Mouse (Mus musculus): Measurements from ENCODE around the gene Efna1.

Gene Efna1

DNA sequence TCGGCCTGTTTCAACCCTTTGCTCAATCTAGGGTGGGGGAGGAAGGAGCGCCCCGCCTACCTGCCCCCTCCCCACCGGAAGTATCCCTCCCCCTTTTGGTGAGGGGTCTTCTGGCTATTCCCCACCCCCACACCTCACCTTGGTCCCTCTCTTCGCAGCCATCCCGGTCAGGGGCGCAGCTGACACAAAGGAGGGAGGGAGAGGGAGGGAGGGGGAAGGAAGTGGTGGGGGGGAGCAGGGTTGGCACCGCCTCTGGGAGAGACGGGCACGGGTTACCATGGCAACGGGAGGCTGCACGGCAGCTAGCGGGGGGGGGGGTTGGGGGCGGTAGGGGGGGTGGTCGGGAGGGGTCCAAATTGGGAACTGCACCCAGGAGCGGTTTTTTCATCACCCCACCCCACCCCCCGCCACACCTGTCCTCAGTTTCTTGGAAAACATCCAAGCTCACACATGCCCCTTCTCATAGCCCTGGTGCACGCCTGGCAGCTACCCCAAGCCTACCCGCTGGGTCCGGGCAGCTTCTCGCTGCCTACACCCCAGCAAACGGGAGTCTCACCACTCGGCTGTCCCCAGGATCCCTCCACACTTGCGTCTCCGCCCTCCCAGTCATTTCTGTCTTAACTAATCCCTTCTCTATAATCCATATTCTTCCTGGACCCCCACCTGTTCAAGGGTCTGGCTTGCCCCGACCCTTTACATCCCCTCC, 35.8 kb downstream of the Efna1 start:
- no peak for DNase-seq (ENCODE audit: low read depth, low spot score)

DNA sequence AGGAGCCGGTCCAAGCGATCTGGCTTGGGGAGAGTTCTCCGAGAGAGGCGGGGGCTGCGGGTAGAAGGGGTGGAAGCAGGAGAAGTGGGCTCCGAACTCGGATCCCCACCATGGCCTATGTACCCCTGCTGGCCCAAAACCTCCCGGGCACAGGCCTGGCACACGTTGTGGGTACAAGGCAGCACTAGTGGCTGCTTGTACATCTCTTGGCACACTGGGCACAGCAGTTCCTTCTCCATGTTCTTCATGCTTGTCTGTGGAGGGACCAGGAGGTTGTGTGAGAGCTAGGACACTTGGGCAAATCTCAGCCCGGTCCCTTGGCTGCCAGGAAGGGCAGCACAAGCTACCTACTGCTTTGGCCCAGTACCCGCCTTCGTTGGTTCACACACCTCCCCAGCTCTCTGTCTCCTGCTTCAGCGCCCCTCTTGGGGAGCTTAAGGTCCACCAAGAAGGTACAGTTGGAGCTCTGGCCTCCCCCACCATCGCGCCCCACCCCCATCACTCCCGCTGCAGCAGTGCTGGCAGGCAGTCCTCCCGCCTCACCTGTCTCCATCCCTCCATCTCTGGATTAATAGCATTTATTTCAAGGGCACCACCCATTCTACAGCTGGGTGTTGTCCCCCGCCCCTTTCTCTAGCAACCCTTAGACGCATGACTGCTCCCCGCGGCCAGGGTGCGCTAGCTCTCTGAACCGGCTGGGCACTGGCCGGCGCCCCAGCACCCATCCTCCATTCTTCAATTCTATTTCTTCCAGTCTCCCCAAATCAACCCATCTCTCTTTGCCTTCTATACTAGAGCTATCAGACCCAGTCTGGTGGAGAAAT, 36.6 kb downstream of the Efna1 start:
- DNase-seq (ENCODE audit: low read depth, low spot score), result no peak

DNA sequence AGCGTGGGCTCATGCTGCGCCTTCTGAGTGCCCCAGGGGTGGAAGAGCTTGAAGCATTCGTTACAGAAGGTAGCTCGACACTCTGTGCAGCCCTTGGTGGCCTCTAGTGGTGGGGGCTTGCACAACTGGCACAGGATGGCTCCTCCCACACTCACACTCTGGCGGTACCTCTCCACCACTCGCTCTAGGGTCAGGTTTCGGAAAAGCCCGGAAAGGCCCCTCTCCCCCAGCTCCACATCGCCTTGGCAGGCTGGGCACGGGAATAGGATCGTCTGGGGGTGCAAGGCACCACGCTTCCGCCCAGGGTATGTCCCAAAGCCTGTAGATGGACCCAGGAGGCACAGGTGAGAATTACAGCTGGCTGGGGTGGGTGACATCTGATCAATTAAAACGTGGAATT, 37.3 kb downstream of the Efna1 start:
- DNase-seq (ENCODE audit: low read depth, low spot score), result no peak

DNA sequence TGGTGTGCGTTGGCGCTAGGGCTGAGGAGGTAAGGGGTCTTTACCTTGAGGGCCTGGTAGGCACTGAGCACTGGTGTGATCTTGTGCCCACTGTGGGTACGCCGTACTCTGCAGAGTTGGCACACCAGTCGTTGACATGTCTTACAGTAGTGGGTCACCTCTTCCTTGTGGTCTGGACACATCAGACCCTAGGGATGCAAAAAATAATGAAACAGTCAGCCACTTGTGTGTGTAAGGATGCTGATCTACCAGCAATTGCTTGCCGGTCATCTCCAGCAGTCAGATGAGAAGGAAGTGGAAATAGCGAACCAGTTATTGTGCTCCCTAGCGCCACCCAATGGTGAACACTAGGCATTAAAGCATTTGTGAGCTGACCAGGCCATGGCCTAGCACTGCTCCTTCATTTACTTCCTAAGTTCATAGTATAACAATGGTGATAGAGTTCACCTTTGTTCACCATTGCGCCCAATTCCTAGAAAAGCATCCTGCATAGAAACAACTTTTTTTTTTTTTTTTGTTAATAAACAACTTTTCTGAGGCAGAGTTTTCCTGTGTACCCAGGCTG, 38.5 kb downstream of the Efna1 start:
- no peak for DNase-seq (ENCODE audit: low read depth, low spot score)

DNA sequence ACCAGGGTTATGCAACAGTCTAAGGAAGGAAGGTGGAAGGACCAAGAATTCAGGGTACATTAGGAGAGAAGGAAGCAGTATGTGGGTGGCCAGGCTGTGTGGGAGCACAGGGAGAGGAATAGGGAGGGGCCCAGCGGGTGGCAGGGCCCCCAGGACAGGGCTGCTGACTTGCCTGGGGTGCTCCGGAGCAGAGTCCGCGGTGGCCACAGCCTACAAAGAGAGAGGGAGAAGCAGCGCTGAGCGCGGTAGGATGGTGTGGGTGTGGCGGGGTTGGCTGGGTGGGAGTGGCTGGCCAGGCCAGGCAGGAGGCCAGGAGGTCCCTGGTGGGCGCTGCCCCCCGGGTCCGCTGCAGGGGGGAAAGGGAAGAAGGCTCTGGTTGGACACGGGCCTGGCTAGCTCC, 42.4 kb downstream of the Efna1 start:
- no peak for DNase-seq (ENCODE audit: low read depth, low spot score)

DNA sequence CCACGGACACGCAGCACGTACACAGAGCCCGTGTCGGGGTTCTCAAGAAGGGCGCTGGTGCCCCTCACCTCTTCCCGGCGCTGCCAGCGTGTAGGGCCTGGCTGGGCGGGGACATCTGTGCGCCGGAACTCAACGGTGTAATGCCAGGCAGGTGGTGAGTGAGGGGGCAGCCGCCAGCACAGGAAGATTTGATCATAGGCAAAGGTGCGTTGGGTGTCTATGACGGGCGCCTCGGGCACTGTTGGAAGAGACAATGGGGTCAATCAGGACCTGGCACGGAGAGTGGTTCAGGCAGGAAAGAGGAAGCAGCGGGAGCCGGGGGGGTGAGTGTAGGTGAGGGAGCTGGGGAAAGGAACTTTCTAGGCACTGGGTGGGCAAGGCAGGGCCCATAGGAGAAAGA, 43.3 kb downstream of the Efna1 start:
- no peak for DNase-seq (ENCODE audit: low read depth, low spot score)

DNA sequence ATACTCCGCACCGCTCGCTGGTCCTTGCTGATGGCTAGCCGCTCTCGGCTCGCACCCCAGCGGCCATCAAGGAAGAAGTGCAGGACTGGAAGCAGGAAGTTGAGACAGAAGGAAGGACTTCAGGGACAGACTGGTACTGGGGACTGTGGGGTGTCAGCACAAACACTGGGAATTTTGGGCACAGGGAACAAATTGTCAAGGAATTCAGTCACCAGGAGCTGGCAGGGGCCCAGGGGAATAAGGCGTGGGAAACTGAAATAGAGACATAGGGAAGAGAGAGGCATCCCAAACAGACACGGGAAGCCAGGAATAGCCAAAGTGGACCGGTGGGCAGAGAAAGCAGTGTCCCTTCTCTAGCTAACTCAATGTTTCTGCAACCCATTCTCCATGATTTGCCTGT, 44.4 kb downstream of the Efna1 start:
- DNase-seq (ENCODE audit: low read depth, low spot score), result no peak

DNA sequence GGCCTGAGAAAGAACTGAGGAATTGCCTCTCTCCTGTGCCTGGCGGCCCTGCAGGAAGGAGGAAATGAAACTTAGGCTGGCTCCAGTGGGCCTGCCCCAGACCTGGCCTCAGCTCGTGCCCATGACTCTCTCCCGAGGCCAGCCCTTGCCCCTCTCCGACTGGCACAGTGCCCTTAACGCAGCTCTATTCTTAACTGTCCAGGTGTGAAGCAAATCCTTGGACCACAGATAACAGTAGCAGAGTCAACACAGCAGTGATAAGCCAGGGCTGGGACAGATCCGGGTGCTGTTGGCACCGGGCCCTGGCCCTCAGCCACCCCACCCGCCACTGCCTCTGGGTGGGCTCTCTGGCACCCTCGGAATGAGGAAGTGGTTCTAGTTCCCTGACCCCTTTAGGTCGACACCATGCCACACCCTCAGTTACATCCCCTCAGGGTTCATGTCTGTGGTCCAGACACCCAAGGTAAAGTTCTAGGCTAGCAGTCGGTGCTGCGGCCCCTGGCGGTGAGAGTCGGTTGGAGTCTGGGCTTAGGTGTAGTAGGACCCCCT, 47.3 kb downstream of the Efna1 start:
- no peak for DNase-seq (ENCODE audit: low read depth, low spot score)

DNA sequence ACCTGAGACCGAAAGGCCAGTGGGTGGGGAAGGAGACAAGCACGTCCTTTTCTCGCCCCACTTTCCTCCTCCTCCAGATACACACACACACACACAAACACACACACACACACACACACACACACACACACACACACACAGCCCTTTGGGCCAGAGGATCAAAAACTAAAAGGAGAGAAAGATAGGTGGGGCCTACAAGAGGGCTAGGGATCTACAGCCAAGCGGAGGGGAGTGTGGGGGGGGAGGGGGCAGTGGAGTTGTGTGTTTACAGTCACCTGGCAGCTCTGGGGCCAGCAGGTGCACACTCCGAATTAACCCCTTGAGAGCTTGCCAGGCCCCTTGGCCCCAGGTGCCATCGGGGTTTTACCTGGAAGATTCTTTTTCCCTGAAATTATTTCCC, 48.3 kb downstream of the Efna1 start:
- no peak for DNase-seq (ENCODE audit: low read depth, low spot score)

DNA sequence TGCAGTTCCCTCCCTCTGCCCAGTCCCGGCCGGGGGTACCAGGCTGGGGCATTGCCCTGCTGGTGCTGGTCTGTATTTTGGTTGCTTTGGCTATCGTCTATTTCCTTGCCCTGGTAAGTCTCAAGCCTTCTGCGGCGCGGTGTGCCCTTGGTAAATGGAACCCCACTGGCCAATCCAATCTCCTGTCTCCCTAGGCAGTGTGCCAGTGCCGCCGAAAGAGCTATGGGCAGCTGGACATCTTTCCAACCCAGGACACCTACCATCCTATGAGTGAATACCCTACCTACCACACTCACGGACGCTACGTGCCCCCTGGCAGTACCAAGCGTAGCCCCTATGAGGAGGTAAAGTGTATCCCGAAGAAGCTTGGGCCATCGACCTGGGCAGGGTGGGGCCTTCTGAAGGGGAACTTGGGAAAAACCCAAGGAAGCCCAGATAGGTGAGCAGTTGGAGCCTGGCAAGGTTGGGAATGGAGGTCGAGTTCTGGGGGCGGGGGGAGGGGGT, 49.1 kb downstream of the Efna1 start:
- DNase-seq (ENCODE audit: low read depth, low spot score), result no peak

DNA sequence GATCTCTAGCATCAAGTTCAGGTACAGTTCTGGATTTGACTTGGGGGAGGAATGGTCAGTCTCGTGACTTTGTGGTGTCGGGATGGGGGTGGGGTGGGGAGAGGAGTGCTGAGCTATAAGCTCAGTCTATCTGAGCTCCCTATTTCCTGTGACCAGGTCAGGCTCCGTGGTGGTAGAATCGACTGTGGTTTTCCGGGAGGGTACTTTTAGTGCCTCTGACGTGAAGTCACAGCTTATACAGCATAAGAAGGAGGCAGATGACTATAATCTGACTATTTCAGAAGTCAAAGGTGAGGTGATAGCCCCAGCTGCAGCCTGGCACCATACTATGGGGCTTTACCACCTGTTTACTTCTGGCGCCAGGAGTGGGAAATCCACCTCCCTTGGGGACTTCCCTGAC, 49.6 kb downstream of the Efna1 start:
- no peak for DNase-seq (ENCODE audit: low read depth, low spot score)

DNA sequence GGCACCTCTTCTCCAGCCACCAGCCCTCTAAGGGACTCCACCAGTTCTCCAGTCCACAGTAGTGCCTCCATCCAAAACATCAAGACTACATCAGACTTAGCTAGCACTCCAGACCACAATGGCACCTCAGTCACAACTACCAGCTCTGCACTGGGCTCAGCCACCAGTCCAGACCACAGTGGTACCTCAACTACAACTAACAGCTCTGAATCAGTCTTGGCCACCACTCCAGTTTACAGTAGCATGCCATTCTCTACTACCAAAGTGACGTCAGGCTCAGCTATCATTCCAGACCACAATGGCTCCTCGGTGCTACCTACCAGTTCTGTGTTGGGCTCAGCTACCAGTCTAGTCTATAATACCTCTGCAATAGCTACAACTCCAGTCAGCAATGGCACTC, 50.4 kb downstream of the Efna1 start:
- DNase-seq (ENCODE audit: low read depth, low spot score), result no peak

DNA sequence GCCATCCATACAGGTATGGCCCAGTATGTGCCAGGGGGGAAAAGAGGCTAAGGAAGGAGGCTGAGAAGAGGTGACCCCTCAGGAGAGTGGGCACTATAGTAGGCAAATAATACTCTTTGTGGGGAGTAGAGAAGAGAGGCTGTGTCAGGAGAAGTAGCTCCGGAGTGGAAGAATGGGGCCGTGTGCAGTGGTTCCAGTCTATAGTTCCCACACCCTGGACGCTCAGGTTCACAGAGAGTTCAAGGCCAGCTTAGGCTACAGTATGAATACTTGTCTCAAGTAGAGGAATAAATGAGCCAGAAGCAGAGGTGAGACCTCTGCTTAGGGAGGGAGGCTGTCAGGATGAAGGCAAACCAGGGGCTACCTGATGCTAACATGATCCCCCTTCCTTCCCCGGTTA, 51.7 kb downstream of the Efna1 start:
- DNase-seq (ENCODE audit: low read depth, low spot score), result no peak

DNA sequence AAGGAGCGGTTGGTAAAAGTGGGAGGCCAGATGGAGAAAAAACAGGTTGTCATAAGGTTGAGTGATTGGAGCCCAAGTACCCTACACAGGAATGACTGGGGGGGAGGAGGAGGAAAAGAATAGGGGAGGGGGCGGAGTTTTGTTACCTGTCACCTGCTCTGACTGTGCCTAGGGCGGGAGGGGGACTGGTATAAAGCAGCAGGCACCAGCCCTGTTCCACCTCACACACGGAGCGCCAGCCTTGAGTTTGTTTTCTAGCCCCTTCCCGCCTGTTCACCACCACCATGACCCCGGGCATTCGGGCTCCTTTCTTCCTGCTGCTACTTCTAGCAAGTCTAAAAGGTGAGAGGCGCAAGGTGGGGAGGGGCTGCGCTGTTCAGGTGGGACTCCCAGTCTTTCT, 52.1 kb downstream of the Efna1 start, which contains the start of gene Muc1:
Muc1 (plus strand) TSS at position 222 of the 400 bp plus-strand sequence.
- no peak for DNase-seq (ENCODE audit: low read depth, low spot score)

DNA sequence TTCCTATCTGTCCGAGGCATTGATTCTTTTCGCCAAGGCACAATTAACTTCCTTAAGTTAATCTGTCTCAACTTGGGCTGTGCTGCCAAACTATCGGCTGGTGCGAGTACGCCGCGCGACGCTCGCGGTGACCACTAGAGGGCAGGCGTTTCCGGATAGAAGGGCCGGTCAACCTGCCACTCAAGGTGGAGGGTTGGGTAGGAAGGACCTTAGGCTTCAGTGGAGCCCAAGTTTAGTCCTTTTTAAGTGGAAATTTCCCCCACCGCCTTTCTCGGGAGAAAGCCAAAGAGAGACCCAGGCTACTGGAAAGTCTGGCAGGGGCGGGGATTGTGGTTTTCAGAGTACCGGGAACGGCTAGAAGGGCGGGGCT, 52.8 kb downstream of the Efna1 start:
- peak; percentile 62 for DNase-seq (ENCODE audit: low read depth, low spot score)

DNA sequence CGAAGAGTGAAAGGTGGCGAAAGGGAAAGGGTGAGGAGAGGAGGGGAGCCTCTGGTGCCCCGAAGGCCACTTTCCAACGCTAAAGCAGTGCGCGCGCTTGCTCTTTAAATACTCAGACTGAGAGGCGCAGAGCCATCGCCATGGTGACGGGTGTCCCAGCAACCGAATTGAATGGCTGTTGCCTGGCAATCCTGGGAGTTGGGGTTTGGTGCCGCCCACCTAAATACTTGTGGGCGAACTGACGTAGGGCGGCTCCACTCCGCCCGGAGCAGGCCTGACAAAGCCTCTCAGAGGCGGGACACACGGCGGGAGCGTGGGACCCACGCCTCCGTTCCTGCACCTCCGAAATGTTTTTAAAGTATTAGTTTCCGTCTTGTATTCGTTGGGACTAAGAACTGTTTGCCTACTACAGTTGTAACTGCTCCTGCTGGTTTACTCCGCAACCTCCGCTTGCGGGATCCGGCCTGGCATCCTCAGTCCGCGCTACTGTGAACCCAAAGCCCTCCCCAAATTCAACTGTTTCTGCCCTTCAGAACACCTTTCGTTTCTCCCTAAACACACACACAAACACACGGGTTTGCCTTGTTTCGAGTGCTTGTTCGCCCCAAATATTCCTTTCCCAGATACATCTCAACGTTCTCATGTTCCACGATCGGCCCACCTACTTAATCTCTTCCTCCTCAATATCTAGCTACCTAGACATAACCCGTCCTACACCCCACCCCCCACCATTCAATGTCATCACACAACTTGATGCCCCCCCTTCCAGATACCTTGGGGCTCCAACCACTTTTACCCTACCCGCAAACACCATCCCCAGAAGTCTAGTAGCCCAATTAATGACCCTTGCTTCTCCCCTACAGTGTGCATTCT, 53.4 kb downstream of the Efna1 start:
- no peak for DNase-seq (ENCODE audit: low read depth, low spot score)

DNA sequence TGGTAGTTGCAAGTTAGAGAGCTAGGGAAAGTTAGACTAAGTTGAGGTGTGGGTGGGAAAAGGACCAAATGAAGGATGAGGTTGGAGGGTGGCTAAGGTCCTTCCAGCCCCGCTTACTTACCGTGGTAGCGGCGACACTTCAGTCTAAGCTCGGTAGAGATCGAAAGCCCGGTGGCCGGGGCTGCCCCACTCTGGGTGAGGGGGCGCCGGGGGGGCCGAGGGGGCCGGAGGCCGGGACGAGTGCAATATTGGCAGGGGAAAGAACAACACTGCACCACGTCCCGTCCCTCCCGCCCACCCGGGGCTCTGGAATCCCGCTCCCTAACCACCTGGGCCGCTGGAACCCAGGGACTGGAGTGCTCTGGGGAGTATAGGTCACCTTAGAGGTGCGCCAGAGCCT, 54.0 kb downstream of the Efna1 start, which contains the start of gene Mtx1:
Mtx1 (minus strand) TSS at position 189 of the 400 bp plus-strand sequence.
- no peak for DNase-seq (ENCODE audit: low read depth, low spot score)

DNA sequence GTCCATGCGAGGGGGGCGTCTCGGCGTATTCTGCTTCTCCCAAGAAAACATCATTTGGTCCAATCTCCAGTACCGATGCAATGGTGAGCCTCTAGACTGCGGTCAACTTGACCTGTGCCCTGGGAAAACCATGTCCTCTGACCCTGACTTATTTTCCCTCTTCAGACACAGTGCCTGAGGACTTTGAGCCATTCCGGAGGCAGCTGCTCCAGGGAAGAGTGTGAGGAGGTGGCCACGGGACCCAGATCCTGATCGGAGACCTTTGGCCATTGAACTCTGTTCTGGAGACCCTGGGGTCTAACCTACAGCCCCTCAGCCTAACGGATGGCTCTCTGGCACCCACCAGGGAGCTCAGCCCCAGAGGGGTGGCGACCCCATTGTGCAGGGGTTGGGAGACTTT, 54.6 kb downstream of the Efna1 start:
- DNase-seq (ENCODE audit: low read depth, low spot score), result no peak

DNA sequence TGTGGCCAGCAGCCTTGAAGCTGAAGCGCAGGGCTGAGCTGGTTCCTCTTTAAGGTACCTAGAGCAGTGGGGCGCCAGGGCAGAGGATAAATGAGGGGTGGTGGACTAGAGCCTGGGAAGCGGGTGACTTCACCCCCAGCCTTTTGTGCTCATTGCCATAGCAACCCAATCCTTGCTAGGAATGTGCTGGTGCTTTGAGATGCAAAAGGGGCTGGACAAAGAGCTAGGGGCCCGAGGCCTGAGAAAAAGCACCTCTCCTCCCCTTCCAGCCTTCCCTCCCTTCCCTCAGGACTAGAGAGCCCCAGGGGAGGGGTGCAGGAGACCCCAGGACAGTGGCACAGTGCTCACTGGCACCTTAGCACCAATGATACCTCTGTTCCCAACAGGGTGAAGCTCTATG, 55.0 kb downstream of the Efna1 start:
- DNase-seq (ENCODE audit: low read depth, low spot score), result no peak

DNA sequence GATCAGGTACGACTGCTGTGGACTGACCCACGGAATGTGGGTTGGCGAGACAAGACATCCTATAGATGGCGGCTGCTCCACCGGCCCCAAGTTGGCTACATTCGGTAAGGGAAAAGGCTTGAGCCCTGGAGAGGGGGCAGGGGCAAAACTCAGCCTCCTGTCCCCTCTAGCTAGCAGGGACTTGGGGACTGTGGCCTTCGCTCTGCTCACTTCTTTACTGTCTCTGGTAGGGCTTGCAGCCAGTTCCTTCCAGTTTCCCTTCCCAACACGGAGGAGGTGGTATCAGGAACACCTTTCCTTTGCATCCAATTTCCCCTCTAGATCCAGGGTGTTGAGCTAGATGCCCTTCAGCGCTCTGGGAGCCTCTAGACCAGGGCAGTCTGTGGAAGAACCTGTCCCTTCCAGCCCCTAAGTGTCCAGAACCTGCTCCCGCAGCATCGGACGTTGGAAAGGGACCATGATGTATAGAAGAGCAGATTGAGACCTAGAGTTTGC, 55.6 kb downstream of the Efna1 start:
- DNase-seq (ENCODE audit: low read depth, low spot score), result no peak

DNA sequence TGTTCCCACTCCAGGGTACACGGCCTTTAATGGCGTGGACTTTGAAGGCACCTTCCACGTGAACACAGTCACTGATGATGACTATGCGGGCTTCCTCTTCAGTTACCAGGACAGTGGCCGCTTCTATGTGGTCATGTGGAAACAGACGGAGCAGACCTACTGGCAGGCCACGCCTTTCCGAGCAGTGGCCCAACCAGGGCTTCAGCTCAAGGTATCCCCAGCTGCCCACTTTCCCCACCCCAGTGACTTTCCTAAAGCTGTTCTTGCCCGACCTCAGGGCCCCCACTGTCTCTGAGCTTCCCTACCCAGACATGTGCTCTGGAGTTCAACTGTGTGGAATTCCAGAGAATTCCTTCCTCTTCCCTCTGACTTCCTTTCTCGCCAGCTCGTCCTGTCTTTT, 56.1 kb downstream of the Efna1 start:
- DNase-seq (ENCODE audit: low read depth, low spot score), result no peak

Data from c-Kit-negative CD71-positive TER-119-positive erythroid progenitor cells, embryonic 14.5 days (primary cell).